ENCODE assay signal across 24 mouse cellular contexts in the genomic region with DNA sequence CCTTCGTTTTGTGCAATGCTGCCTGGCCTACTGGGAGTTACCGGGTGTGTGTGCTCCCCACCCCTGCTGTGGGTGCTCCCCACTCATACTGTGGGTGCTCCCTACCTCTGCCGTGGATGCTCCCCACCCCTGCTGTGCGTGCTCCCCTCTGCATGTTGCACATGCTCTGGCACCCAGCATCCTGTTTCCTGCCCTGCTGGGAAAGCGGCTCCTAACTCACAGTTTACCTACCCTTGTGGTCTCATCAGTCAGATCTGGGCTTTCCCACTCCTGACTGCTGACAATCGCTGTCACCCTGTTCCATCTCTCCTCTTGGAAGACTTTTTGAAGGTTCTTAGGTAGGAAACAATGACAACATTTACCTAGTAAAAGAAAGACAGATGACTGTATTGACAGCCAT. TPM values are rescaled to one million over a fixed set of nuclear protein-coding genes. Genes with fewer than 3 reads are reported as not detected.
DNase-seq lines count a peak whose midpoint lies in the region; ATAC-seq lines count a peak whose summit lies in the region.
"Had no signal": no experiment of that assay in that cellular context is flagged by ENCODE, and none has a peak within 500 bp of the region (broad histone marks: within the 10 kb centered on the region; RNA-seq: fewer than 3 reads in every experiment).

No protein-coding gene starts in this region.

- no peak for DNase-seq in heart, adult 18-20 months
- peak; percentile 38 for DNase-seq in thymus, postnatal 25 days
- no peak for DNase-seq in thymus, adult 18-20 months
- peak; percentile 60 for DNase-seq in naive thymus-derived CD4-positive, alpha-beta T cell, adult 2 months (ENCODE audit: low read depth)
- DNase-seq in layer of hippocampus, adult 9-10 months (ENCODE audit: low spot score), result no peak
- DNase-seq: adrenal gland, adult 2 months; cerebellum, adult 11 months; cerebellum, adult 8-10 months; cerebellum, postnatal 25 days; forebrain, postnatal 0 days; gastrocnemius, adult 2 months; gastrocnemius, postnatal 25 days; heart, postnatal 4 days; kidney, adult 18-20 months had no signal

- WGBS in heart, embryonic 12.5 days, result 70% methylated on average over 6 of the region's 6 CpGs

- H3K4me1 ChIP-seq in heart, embryonic 12.5 days (replicated peaks), result peaks cover 69% of the 10 kb centered on the region

- H3K36me3 ChIP-seq in heart, embryonic 12.5 days, result peaks cover 41% of the 10 kb centered on the region
- H3K36me3 ChIP-seq: embryonic facial prominence, embryonic 13.5 days; forebrain, embryonic 12.5 days; hindbrain, embryonic 12.5 days; intestine, embryonic 15.5 days had no signal

- peak overlapping the region; percentile 48; the same call in 1 of the 2 replicates for H3K27ac ChIP-seq in heart, embryonic 12.5 days (ENCODE audit: poor library complexity, severe bottlenecking)
- H3K27ac ChIP-seq: embryonic facial prominence, embryonic 13.5 days; forebrain, embryonic 12.5 days; gastrocnemius, adult 2 months; heart, embryonic 13.5 days; hindbrain, embryonic 12.5 days; intestine, embryonic 15.5 days had no signal

- H3K9ac ChIP-seq in heart, embryonic 12.5 days, result no peak overlapping the region
- H3K9ac ChIP-seq: embryonic facial prominence, embryonic 13.5 days; forebrain, embryonic 12.5 days; forebrain, postnatal 0 days; heart, embryonic 13.5 days; hindbrain, embryonic 12.5 days; intestine, embryonic 15.5 days had no signal

- no peak overlapping the region for H3K4me2 ChIP-seq in heart, embryonic 12.5 days
- H3K4me2 ChIP-seq: embryonic facial prominence, embryonic 13.5 days; forebrain, embryonic 12.5 days; heart, embryonic 13.5 days; hindbrain, embryonic 12.5 days; intestine, embryonic 15.5 days had no signal

- H3K9me3 ChIP-seq in heart, embryonic 12.5 days (replicated peaks), result no peaks in the 10 kb centered on the region
- H3K9me3 ChIP-seq: embryonic facial prominence, embryonic 13.5 days; forebrain, embryonic 12.5 days; heart, embryonic 13.5 days; hindbrain, embryonic 12.5 days; intestine, embryonic 15.5 days had no signal

- no peak overlapping the region for H3K4me3 ChIP-seq in heart, embryonic 12.5 days
- H3K4me3 ChIP-seq: embryonic facial prominence, embryonic 13.5 days; forebrain, embryonic 12.5 days; gastrocnemius, adult 2 months; heart, embryonic 13.5 days; hindbrain, embryonic 12.5 days; intestine, embryonic 15.5 days had no signal

- H3K27me3 ChIP-seq in heart, embryonic 12.5 days (replicated peaks), result no peaks in the 10 kb centered on the region
- H3K27me3 ChIP-seq: embryonic facial prominence, embryonic 13.5 days; forebrain, embryonic 12.5 days; heart, embryonic 13.5 days; hindbrain, embryonic 12.5 days; intestine, embryonic 15.5 days had no signal

- ATAC-seq in heart, embryonic 12.5 days (ENCODE audit: insufficient number of reproducible peaks, low FRiP score), result no peak
- ATAC-seq in activated CD4-positive, CD25-positive, alpha-beta regulatory T cell, adult 4 months, result peak; percentile 48
- no peak for ATAC-seq in frontal cortex, adult (ENCODE audit: low TSS enrichment)
- ATAC-seq: forebrain, postnatal 0 days; hindbrain, embryonic 16.5 days; intestine, embryonic 15.5 days had no signal

RNA-seq across cellular contexts. Expression of a gene that starts 54.4 kb away (rescaled TPM):
- 2.1 and 2.7 TPM in 2 replicates for polyA plus RNA-seq in heart, embryonic 12.5 days (2016; fragmentation: Nextera tagmentation; extraction: Ambion mirVana)
- total RNA-seq in heart, adult 18-20 months (2021), result not detected
- 1 to 10 TPM; 1.7 TPM for polyA plus RNA-seq in activated CD4-positive, CD25-positive, alpha-beta regulatory T cell, adult 4 months (2017; shearing (Covaris generic))
- total RNA-seq: adrenal gland, adult 2 months; gastrocnemius, adult 2 months; gastrocnemius, postnatal 25 days; MEL had no signal
- polyA plus RNA-seq: adrenal gland, adult 2 months had no signal

Comparison
In these comparisons a context has a peak if more than half of its experiments do, and no peak if none do; other contexts are left out.
1. DNase-seq: peak in thymus, postnatal 25 days (single experiment) and naive thymus-derived CD4-positive, alpha-beta T cell, adult 2 months (single experiment); none in heart, adult 18-20 months (0 of 2), thymus, adult 18-20 months (0 of 2) and layer of hippocampus, adult 9-10 months (single experiment).